In genomic region chr8:44879186-44879585, GRCm38 (mm10) we compare ENCODE assay signal across 25 mouse cellular contexts. TPM values are rescaled to one million over a fixed set of nuclear protein-coding genes. Genes with fewer than 3 reads are reported as not detected.
"Had no signal": no experiment of that assay in that cellular context is flagged by ENCODE, and none has a peak within 500 bp of the region (broad histone marks: within the 10 kb centered on the region; RNA-seq: fewer than 3 reads in every experiment).

No protein-coding gene starts in this region.

- H3K36me3 ChIP-seq: heart, embryonic 12.5 days; hindbrain, embryonic 10.5 days; hindbrain, embryonic 12.5 days; limb, embryonic 10.5 days; limb, embryonic 12.5 days; liver, embryonic 13.5 days had no signal

- H3K9ac ChIP-seq: heart, embryonic 12.5 days; hindbrain, embryonic 12.5 days; hindbrain, embryonic 14.5 days; limb, embryonic 12.5 days; liver, embryonic 13.5 days had no signal

- ATAC-seq: hindbrain, embryonic 16.5 days; inflammation-experienced regulatory T-cells, adult 6 months had no signal

- H3K4me3 ChIP-seq: gastrocnemius, adult 2 months; heart, adult 2 months; heart, embryonic 12.5 days; hindbrain, embryonic 10.5 days; hindbrain, embryonic 12.5 days; layer of hippocampus, adult 2 months; left cerebral cortex, adult 2 months; limb, embryonic 10.5 days; limb, embryonic 12.5 days; liver, embryonic 13.5 days had no signal

- H3K4me1 ChIP-seq: heart, embryonic 12.5 days; hindbrain, embryonic 10.5 days; hindbrain, embryonic 12.5 days; liver, embryonic 13.5 days had no signal

- H3K4me2 ChIP-seq: heart, embryonic 12.5 days; hindbrain, embryonic 12.5 days; hindbrain, embryonic 14.5 days; limb, embryonic 12.5 days; liver, embryonic 11.5 days; liver, embryonic 13.5 days had no signal

- H3K9me3 ChIP-seq: heart, embryonic 12.5 days; hindbrain, embryonic 10.5 days; hindbrain, embryonic 12.5 days; limb, embryonic 10.5 days; limb, embryonic 12.5 days; liver, embryonic 13.5 days had no signal

- H3K27me3 ChIP-seq: heart, embryonic 12.5 days; hindbrain, embryonic 12.5 days; limb, embryonic 12.5 days; liver, embryonic 13.5 days had no signal

- DNase-seq: gastrocnemius, adult 2 months; gastrocnemius, postnatal 10 days; gastrocnemius, postnatal 25 days; heart, adult 2 months; heart, postnatal 10 days; heart, postnatal 4 days; kidney, adult 11 months; kidney, adult 2 months; kidney, adult 9 months; kidney, postnatal 10 days; kidney, postnatal 25 days; kidney, postnatal 4 days; liver; liver, embryonic 13.5 days had no signal

- H3K27ac ChIP-seq: gastrocnemius, adult 2 months; heart, adult 2 months; hindbrain, embryonic 10.5 days; hindbrain, embryonic 12.5 days; hindbrain, embryonic 14.5 days; layer of hippocampus, adult 2 months; left cerebral cortex, adult 2 months; limb, embryonic 10.5 days; limb, embryonic 12.5 days; liver, embryonic 13.5 days had no signal

RNA-seq across cellular contexts. Expression of gene Fat1, which starts 56.1 kb away (rescaled TPM):
- polyA plus RNA-seq: inflammation-experienced regulatory T-cells, adult 6 months had no signal
